Mouse (Mus musculus) thymus, adult 2 months (tissue): Measurements from ENCODE around the gene Slc22a20. TPM values are rescaled to one million over a fixed set of nuclear protein-coding genes. Genes with fewer than 3 reads are reported as not detected.

Source experiments
- DNase-seq: peaks from one replicate; pipeline ENCODE4 v3.0.0; 2021
- H3K27ac ChIP-seq: fragments of 200-500 bp; 2 replicates; pipeline ENCODE4 v1.5.1; 2012; ENCODE audit warnings: low read length, control low read depth; ENCODE audit not compliant: control insufficient read depth, insufficient read depth
- H3K27me3 ChIP-seq: fragments of 200-500 bp; 2 replicates; pipeline ENCODE4 v1.6.1; 2012; ENCODE audit warnings: mild to moderate bottlenecking, low read length, moderate library complexity, mixed read lengths; ENCODE audit not compliant: control insufficient read depth, insufficient read depth
- H3K36me3 ChIP-seq: fragments of 200-500 bp; 2 replicates; pipeline ENCODE4 v1.6.1; 2012; ENCODE audit warnings: mild to moderate bottlenecking, low read length, moderate library complexity; ENCODE audit not compliant: control insufficient read depth, insufficient read depth
- H3K4me1 ChIP-seq: fragments of 200-500 bp; replicated peaks from 2 replicates; pipeline ENCODE4 v1.6.1; 2012; ENCODE audit warnings: low read length; ENCODE audit not compliant: control insufficient read depth, insufficient read depth
- H3K4me3 ChIP-seq: fragments of 200-500 bp; 2 replicates; pipeline ENCODE4 v1.5.1; 2012; ENCODE audit warnings: mild to moderate bottlenecking, low read length, control low read depth, moderate library complexity; ENCODE audit not compliant: control insufficient read depth, insufficient read depth
- CTCF ChIP-seq: fragments of 200-500 bp; IDR thresholded peaks from 2 replicates; pipeline ENCODE4 v1.5.1; 2012; ENCODE audit warnings: mild to moderate bottlenecking, control low read depth, low read length, moderate library complexity, borderline replicate concordance; ENCODE audit not compliant: control insufficient read depth, poor library complexity, insufficient read depth; ENCODE audit errors: extremely low read depth
- POLR2A ChIP-seq: fragments of 200-500 bp; IDR thresholded peaks from 2 replicates; pipeline ENCODE4 v1.6.1; 2012; ENCODE audit warnings: mild to moderate bottlenecking, low read length, control low read depth, moderate library complexity; ENCODE audit not compliant: control insufficient read depth, poor library complexity, insufficient read depth; ENCODE audit errors: extremely low read depth
- WGBS: fragments of 180-500 bp; shearing (Covaris S2); methylation state at CpG from one replicate; pipeline ENCODE4 v1.1.7; 2018; 5-methylcytosine and 5-hydroxymethylcytosine counted together
- polyA plus RNA-seq: library from polyadenylated mRNA; depleted of rRNA; stranded (reverse); fragments of >200 nt; gene quantifications from 2 replicates; pipeline ENCODE4 v1.2.3, GENCODE M21; 2012

Slc22a20 gene
- polyA plus RNA-seq, 1 experiment, result 0.20 TPM

- no peaks in the 10 kb centered on the region for H3K4me1 ChIP-seq
- WGBS, result 89% methylated on average over 4 of the region's 4 CpGs
- H3K36me3 ChIP-seq, result no peaks in the 10 kb centered on the region
- no peak for DNase-seq
- H3K27ac ChIP-seq, result no peak overlapping the region
- H3K27me3 ChIP-seq, result no peaks in the 10 kb centered on the region
- no peak overlapping the region for H3K4me3 ChIP-seq
- TF ChIP-seq CTCF, result no peak
- no peak for TF ChIP-seq POLR2A
Observed at GRCm38 (mm10) chr19:5975676-5976075, 10.3 kb downstream of the Slc22a20 start.

- no peaks in the 10 kb centered on the region for H3K36me3 ChIP-seq
- no peak overlapping the region for H3K27ac ChIP-seq
- H3K4me3 ChIP-seq, result no peak overlapping the region
- WGBS, result 83% methylated on average over 4 of the region's 4 CpGs
- H3K4me1 ChIP-seq, result no peaks in the 10 kb centered on the region
- H3K27me3 ChIP-seq, result no peaks in the 10 kb centered on the region
- no peak for DNase-seq
- TF ChIP-seq POLR2A (no peak), CTCF (no peak)
Observed at GRCm38 (mm10) chr19:5975112-5975511, 10.8 kb downstream of the Slc22a20 start.

- WGBS, result 96% methylated on average over 10 of the region's 10 CpGs
- Histone ChIP-seq H3K4me1 (peaks cover 10% of the 10 kb centered on the region), H3K27ac (no peak overlapping the region), H3K36me3 (no peaks in the 10 kb centered on the region), H3K4me3 (no peak overlapping the region), H3K27me3 (no peaks in the 10 kb centered on the region)
- no peak for DNase-seq
- TF ChIP-seq POLR2A (no peak), CTCF (no peak)
Observed at GRCm38 (mm10) chr19:5967664-5968063, 18.3 kb downstream of the Slc22a20 start.

- no peaks in the 10 kb centered on the region for H3K36me3 ChIP-seq
- H3K4me1 ChIP-seq, result peaks cover 12% of the 10 kb centered on the region
- H3K27ac ChIP-seq, result no peak overlapping the region
- no peak for TF ChIP-seq POLR2A
- no peak for TF ChIP-seq CTCF
- H3K27me3 ChIP-seq, result no peaks in the 10 kb centered on the region
- WGBS, result 95% methylated on average over 6 of the region's 6 CpGs
- no peak for DNase-seq
- no peak overlapping the region for H3K4me3 ChIP-seq
Observed at GRCm38 (mm10) chr19:5966786-5967185, 19.2 kb downstream of the Slc22a20 start.

GRCm38 (mm10) chr19:5965910-5966309 lies 20.0 kb downstream of the Slc22a20 start:
- 100% methylated on average over 2 of the region's 2 CpGs for WGBS
- DNase-seq, result no peak

GRCm38 (mm10) chr19:5965280-5965679 lies 20.7 kb downstream of the Slc22a20 start:
- H3K27ac ChIP-seq, result no peak overlapping the region
- DNase-seq, result peak; percentile 78
- H3K4me3 ChIP-seq, result no peak overlapping the region
- no peaks in the 10 kb centered on the region for H3K27me3 ChIP-seq
- H3K36me3 ChIP-seq, result no peaks in the 10 kb centered on the region
- H3K4me1 ChIP-seq, result peaks cover 14% of the 10 kb centered on the region
- TF ChIP-seq POLR2A (no peak), CTCF (no peak; the same call in 1 of the 2 replicates)
- WGBS, result 15% methylated on average over 4 of the region's 4 CpGs

More at GRCm38 (mm10) chr19:5965910-5966309, 20.0 kb downstream of the Slc22a20 start:
- no peak overlapping the region for H3K4me3 ChIP-seq
- H3K4me1 ChIP-seq, result peaks cover 14% of the 10 kb centered on the region
- H3K36me3 ChIP-seq, result no peaks in the 10 kb centered on the region
- H3K27me3 ChIP-seq, result no peaks in the 10 kb centered on the region
- TF ChIP-seq CTCF (no peak), POLR2A (no peak)
- no peak overlapping the region for H3K27ac ChIP-seq

- TF ChIP-seq CTCF (no peak), POLR2A (no peak)
- Histone ChIP-seq H3K4me3 (no peak overlapping the region), H3K27ac (peak overlapping the region; percentile 7; the same call in 1 of the 2 replicates), H3K36me3 (no peaks in the 10 kb centered on the region), H3K27me3 (no peaks in the 10 kb centered on the region), H3K4me1 (peaks cover 14% of the 10 kb centered on the region)
- WGBS, result 100% methylated on average over 2 of the region's 2 CpGs
- DNase-seq, result no peak
Observed at GRCm38 (mm10) chr19:5964804-5965203, 21.1 kb downstream of the Slc22a20 start.
